Mouse (Mus musculus) frontal cortex, adult (tissue): ENCODE measurements around the gene Prn.

Experiments used
- ATAC-seq: cut with Nextera tagmentation; 2 replicates; pipeline ENCODE4 v1.9.2; 2017; ENCODE audit warnings: mild to moderate bottlenecking, moderate library complexity, mixed read lengths; ENCODE audit not compliant: low TSS enrichment

The Prn gene

DNA sequence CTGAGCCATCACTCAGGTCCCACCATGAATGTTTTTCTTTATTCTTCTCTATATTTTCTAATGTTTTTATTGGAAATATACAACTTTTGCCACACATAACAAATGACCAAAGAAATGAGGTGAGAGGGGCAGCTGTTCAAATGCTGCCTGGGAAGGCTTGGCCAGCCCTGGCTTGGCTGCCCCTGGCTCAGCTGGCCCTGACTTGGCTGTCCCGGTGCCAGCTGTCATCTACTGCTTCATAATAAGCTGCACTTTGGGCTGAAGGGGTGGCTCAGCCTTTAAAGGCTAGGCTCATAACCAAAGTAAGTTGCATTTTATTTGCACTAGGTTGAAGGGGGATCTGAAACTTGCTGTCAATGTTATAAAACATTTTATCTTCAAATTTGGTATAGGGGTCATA, 2.9 kb upstream of the Prn start:
- ATAC-seq: no peak

DNA sequence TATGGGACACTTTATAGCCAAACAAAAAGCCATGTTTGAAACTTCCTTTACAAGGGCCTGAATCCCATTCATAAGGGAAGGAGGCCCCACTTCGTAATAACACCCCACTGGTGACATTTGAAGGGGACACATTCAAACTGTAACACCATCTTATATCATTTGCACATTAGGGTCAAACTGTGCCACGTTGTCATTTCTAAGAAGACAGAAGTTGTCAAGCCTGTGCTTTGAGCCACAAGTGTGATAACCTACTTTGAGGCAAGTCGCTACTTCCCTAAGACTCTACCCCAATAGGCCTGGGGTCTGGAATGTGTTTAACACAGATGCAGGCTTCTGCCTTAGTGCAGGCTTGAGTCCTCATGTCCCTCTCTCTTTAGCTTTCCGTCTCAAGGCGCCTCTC, 2.4 kb upstream of the Prn start:
- ATAC-seq: no peak

DNA sequence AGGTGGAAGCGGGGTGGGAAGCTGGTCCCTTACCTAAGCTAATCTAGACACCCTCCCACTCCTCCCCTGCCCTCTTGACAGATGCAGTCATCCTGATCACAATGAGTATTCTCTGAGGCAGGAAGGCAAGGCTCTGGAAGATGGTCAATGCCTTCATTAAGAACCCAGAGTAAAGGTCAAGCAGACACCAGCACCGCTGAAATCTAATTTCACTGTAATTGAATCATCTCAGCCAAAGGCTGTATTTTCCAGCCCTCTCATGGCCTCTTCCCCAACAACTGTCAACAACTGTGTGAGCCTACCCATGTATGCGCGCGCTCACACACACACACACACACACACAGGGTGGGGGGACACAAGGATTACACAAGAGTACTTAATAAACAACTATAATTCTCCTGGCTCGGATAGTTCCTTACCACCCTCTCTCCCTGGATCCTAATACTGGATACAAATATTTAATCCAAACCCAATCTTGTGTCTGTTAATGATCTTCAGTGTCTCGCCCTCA, 1.4 kb upstream of the Prn start:
- ATAC-seq: no peak

DNA sequence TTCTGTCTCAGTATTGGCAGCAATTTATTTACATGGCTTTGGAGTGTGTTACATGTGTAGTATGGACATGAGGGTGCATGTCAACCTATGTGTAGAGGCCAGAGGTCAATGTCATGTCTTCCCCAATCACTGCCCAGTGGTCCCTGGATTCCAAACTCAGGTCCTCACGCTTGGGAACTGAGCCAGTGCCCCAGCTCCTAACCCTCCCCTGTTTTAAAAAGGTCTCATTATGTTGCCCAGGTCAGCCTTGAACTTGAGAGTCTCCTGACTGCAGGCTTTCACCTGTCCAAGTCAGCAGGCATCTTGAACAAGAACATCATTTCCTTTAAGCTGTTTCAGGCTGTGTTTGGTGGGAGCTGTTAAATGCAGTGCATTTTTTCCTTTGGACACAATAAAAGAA, 851 bp upstream of the Prn start:
- no peak for ATAC-seq

DNA sequence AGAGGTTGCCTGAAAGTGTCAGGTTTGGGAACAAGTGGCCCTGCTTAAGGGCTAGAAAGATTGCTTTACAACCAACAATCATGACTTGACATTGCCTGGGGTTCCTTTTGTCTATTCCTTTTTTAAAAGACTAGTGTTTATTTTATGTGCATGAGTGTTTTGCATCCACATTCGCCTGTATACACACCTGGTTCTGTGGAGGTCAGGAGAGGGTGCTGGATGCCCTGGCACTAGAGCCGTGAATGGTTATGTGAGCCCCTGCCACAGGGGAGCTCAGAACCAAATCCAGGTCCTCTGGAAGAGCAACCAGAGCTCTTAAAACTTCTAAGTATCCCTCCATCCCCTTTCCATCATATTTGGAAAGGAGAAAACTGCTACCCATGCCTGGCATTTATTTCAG, 1.1 kb downstream of the Prn start:
- no peak for ATAC-seq

DNA sequence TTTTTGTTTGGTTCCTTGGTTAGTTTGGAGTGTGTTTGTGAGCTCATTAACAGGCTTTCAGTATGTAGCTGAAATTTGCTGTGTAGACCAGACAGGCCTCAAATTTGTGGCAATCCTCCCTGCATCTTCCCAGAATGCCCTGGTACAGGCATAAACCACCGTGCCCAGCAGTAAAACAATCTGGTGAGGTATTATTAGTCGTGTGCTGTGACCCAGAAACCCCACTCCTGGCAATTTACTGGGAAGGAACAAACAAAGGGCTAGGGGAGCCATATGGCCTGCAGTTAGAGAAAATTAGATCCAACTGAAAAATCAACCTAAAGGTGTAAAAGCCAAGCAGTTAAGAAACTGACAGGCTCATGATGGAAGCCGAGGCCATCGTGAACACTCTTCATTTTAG, 1.6 kb downstream of the Prn start:
- ATAC-seq: no peak

DNA sequence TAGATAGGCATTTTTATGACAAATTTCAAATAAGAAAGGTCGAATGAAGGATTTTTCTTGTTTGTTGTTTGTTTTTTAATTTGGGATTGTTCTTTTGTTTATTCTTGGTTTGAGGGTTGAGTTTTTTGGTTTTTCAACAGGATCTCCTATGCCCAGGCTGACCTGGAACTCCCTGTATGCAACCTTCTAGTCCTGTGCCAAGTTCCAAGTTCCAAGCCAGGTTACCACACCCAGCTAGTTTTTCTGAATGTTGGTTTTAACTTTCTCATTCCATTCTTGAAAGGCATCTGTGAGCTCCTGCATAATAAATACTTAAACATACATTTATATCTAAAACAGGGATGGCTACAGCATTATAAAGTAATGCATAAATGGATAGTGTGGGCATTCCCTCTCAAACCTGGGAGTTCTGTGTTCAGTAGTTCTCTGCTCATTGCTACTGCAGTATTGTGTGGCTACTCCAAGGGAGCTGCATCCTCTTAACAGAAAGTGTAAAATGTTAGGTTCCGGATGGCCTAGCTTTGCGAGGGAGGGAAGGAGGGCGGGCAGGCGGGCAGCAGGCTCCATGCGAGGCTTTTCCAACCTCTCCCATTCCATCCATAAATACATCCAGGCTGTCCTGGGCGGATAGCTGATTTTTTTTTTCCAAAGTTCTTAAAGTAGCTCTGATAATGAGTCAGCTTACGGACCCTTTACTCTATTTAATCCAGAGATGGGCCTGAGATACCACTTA, 2.9 kb downstream of the Prn start:
- ATAC-seq: no peak

DNA sequence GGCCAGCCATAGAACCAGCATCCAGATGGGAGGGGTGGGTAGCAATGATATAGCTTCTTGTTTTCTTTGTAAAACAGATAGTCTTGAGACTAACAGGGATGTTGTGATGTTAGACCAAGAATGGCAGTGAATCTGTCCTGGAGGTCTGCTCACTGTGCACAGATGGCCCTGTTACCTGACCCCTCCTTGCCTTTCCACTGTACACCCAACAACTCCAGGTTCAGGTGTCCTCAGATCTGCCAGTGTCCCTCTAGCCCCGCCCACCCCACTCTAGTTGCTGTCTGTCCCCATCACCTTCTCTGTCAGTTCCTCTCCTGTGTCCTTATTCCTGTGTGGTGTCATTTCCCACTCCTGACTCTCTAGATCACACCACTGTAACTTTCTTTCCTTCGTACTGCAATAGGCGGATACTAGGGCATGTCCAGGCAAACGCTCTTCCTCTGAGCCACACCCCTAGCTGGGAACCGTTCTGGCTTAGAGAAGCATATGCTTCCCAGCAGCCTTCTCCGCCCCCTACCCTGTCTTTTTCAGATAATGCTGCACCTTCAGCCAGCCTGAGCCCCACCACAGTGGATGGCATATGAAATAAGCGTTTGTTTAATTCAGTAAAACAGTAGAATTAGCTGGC, 22.6 kb downstream of the Prn start:
- ATAC-seq: 0 out of 2 replicates have a peak, but pooled peaks have one; percentile 10

DNA sequence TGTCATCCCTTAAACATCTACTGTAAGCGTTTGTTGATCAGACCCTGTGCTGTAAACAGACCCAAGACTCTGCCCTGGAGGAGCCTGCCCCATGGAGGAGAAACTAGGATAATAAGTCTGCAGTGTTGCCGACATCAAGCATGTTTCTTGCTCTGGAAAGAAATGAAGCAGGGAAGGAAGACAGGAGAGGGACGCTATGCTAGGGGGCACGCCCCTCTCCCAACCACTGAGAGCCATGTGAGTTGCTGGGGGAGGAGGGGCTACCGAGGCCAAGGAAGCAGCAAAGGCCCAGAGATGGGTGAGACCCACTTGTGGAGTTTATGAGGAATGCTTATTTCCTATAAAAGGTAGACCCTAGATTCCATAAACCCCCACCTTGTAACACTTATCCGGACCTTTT, 23.3 kb downstream of the Prn start:
- no peak for ATAC-seq

DNA sequence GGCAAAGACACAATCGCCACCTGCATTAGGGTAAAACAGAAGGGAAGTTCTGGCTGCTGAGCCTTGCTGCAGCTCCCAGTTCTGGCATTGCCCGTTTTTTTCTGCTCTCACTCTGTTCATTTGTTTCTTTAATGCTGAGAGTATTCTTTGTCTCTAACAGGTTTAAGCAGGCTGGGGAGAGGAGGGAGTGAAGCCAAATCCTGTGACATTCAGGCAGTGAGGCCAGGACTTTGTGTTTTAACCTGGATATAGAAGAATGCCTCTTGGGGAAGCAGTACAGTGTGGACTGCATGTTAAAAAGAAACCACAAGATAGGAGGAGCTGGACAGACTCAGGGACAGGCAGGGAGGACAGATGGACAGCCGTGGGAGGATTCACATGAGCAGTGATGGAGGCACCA, 23.8 kb downstream of the Prn start:
- peak; percentile 39 for ATAC-seq

DNA sequence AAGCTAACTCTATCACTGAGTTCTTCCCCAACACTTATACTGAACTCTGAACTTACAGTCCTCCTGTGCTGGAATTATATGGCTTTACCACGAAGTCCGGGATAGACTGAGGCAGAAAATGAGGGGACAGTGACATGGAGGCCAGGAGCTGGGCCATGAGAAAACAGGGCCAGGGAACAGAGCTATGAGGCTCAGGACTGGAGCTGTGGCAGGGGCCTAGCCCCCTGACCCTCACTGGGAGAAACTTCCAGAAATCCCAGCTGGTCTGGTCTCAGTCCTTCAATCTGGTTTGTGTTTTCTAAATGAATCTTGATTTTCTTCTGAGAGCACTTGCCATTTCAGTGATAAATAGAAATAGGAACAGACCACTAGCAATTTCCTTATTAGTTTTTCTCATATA, 24.5 kb downstream of the Prn start:
- no peak for ATAC-seq

DNA sequence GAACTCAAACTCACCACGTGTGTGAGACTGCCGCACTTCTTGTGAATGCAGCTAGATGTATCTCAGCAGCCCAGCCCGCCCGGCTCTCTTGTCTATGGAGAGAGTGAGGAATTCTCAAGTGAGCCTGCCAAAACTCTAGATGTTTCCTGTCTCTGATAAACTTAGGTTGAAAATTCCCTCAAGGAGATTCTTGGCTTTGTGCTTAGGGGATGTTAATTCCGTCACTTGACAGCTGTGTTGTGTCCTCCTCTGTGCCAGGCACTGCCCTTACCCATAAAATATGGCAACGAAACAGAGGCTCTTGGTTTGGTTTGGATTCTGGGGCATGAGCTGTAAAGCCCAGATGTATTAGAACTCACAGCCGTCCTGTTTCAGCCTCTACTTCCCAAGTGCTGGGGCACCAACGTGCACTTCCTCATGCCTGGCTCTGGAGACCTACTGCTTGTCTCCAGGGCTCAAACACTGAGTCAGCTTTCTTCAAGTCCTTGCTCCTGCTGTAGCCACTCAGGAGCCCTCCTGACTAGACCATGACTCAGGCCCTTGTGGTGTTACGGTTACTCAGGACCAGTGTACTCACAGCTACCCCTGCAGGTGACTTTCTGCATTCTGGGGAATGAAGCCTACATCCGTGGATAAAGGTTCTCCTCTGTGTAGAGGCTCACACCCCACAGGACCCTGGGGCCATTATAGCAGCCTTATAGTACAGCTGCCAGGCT, 25.8 kb downstream of the Prn start:
- peak; percentile 38 for ATAC-seq

DNA sequence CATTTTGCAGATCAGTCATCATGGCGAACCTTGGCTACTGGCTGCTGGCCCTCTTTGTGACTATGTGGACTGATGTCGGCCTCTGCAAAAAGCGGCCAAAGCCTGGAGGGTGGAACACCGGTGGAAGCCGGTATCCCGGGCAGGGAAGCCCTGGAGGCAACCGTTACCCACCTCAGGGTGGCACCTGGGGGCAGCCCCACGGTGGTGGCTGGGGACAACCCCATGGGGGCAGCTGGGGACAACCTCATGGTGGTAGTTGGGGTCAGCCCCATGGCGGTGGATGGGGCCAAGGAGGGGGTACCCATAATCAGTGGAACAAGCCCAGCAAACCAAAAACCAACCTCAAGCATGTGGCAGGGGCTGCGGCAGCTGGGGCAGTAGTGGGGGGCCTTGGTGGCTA, 26.7 kb downstream of the Prn start:
- ATAC-seq: no peak

DNA sequence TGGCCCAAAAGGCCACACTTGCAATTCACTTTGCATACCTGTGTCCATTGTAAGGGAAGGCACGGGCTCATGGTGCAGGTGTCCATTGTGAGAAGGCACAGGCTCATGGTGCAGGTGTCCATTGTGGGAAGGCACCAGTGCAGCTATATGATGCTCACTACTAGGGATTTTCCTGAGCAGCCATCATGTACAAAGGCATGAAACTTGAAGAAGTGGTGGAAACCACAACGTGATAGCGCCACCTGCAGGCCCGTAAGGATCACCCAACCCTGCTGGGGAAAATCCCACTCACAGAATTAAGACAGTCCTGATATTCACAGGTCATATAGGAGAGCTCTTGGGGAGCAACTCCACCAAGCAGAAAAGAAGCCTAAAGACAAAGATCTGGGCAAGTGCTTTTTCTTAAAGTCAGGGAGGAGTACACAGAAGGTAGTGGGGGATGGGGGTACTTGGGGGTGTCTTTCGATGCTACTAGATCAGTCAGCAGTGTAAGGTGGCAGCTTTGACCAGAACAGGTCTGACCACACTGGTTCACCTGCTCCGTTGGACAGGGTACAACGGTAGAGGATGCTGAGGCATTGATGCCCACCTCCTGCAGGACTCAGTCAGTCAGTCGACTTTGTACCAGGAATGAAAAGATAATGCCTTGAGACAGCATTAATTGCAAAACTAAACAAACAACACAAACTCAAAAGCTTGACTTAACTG, 29.8 kb downstream of the Prn start:
- peak; percentile 74 for ATAC-seq

DNA sequence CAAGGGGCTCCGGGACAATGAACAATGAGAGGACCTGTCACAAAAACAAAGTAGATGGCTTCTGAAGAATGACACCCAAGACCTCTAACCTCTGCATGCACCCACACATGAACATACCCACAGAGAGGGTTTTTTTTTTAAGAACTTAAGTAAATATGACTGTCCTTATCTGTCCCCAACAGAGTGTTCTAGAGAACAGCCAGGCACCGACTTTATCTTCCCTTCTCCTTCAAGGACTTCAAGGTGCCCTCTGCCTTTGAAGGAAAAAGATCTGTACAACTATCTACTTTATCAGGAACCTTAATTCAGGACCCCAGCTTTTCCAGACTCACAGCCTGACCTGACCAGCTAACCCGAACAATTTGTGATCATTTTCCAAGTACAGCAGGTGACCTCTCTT, 30.7 kb downstream of the Prn start:
- ATAC-seq: no peak

DNA sequence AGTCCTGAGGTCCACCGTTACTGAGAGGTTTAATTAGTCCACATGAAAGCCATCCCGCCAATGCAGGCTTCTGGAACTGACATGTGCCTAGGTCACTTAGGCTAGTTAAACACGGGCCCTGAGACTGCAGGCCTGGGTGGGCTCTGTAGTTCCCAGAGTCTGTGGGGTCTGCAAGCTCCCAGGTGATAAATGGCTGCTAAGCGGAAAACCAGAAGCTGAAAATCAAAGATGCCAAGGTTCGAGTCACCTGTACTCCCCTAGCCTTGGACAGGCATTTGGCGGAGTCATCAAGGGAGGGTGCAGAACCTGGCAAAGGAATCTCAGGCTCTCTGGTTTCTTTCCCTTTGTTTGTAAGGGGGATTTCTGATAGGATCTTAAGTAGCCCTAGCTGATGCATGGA, 31.7 kb downstream of the Prn start:
- ATAC-seq: no peak

DNA sequence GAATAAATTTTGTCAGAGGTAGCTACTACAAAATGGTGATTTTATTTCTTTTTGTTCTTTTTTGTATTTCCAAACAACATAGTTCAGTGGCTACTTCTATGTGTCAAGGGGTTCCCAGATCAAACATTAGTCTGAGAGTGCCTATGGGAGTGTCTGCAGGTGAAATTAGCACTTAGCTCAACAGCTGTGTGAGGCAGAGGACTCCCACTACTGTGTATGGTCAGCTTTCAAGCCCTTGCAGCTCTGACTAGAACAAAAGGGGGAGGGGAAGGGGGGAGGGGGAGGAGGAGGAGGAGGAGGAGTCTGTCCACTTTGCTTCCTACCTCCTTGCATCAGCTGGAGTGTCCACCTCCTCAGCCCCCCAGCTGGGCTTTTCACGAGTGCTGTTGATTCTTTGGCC, 34.6 kb downstream of the Prn start:
- no peak for ATAC-seq

DNA sequence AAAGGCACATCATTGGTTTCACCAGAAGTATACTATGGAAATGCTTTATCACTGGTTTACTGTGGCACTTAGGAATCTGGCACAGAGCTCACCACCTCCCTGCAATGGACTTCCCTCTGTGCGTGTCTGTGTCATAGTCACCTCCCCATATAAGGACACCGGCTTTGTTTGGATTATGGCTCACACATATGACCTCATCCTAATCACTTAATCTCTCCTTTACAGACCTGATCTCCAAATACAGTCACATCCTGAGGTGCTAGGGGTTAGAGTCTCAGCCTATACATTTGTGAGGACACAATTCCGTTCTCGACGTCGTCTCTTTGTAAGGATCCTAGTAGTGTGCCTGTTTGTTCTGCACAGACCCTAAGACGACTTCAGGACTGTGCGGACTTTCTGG, 35.5 kb downstream of the Prn start:
- ATAC-seq: no peak

DNA sequence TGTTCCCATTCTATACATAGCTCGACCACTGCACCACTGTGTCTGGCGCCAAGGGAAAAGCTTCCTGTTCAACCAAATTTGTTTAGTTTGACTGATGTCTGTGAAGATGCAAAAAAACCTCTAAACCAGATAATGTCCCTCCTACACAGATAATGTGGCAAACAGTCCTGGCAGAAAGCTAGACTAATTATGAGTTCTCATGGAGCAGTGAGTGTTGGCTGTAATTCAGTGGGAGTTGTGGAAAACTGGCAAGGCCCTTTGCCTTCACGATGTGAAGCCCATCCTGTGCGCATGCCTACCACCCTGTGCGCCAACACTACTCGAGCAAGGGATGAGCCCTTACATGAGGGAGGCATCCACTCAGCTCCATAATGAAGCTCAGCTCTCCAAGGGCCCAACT, 36.0 kb downstream of the Prn start:
- no peak for ATAC-seq

DNA sequence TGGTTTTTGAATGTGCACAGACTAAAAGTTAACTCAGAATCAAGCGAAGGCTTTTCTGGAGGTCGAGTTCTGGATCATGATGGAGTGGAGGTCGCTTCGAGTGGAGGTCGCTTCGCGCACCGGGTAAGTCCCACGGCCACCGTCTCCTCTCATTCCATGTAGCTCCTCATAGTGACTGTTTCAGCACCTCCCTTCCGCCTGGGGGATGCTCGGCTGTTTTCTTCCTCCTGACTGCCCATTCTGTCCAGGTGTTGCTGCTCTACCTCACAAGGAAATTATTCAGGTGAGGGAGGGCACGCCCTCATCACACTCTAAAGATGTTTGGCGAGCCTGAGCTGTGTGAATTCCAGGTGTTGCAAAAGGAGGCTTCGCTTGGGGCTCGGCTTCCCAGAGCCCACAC, 36.6 kb downstream of the Prn start:
- no peak for ATAC-seq

DNA sequence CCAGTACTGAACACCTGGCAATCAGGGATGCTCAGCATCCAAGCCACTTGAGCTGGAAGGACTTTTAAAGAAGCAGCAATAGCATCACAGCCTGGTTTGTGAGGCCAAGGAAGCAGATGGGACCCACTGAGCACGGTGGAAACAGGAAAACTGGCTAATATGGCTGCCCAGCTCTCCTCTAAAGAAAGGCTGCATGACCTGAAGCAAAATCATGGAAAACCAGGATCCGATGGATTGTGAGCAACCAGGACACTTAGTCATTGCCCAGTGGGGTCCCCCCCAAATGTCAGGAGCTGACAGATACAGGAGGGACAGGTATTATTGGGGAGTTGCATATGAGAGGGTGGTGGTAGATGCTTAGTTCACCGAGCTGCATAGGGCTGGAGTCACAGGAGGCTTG, 38.4 kb downstream of the Prn start:
- no peak for ATAC-seq

DNA sequence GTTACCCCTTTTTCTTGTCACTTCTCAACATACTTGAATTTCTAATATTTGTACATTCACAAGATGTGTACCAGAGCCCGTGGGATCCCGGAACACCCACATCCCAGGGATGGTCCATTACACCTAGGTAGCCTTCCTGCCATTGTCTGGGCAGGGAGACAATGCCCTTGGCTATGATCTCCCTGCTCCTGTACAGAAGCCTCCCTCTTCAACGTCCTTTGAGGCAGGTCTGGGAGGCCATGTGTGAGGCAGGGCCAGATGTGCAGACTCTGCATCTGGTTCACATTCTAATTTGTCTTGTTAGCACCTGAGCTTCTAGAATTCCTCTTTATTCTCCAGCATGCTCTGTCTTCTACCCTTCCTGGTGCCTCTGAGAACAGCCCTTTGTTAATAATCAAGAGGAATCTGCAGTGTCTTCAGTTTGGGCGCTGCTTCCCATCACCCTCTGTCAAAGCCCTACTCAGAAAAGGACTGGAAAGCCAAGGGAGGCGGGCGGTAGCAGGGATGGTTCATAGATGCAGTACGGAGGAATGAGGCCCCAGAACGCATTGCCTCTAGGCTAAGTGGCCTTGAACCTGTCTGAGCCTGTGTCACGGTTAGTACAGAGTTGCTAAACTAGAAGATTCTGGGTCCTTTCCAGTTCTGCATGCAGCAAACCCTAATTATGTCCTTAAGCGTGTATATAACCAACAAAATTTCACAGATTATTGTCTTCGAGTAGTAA, 39.3 kb downstream of the Prn start:
- no peak for ATAC-seq
